Mouse (Mus musculus): ENCODE data around the gene Dok1.

Gene Dok1

GRCm38 (mm10) chr6:83044742-83045141 lies 11.5 kb upstream of the Dok1 start:
- no peak for DNase-seq

DNA sequence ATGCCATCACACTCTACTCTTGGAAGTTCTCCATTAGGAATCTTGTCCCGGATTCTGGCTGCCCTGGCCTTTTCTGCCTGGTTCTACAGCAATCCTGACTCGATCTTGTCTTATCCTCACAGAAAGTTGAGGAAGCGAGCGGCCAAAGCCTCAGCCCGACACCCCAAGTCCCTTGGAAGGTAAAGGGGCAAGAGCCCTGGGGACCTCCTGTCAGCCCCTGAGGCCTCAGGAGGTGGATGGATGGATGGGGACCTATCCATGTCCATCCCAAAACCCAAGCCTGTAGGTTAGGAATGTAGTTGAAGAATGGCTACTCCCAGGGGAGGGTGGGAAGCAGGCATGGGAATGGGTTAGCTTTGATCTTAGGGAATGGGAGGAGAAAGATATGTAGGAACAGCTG lies 10.7 kb upstream of the Dok1 start:
- no peak for DNase-seq

GRCm38 (mm10) chr6:83043561-83043960 lies 10.3 kb upstream of the Dok1 start:
- DNase-seq = no peak

GRCm38 (mm10) chr6:83040601-83041000 lies 7.3 kb upstream of the Dok1 start:
- no peak for DNase-seq

GRCm38 (mm10) chr6:83038496-83039012 lies 5.3 kb upstream of the Dok1 start:
- peak; percentile 81 for DNase-seq

DNA sequence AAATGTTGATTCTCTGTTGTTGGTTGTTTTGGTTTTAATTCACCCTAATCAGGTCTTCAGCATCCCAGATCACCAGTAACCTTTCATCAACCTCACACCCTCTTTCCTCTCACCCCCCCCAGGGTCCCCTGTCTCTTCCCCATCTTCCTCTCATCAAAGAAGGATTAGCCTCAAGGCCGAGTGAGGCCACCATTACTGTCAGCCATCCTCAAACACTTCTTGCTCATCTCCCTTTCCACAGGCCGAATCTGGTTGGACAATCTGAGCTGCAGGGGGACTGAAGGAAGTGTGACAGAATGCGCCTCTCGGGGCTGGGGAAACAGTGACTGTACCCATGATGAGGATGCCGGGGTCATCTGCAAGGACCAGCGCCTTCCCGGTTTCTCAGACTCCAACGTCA lies 3.9 kb upstream of the Dok1 start:
- no peak for DNase-seq

- no peak for DNase-seq
These were observed 1.3 kb upstream of the Dok1 start for GRCm38 (mm10) chr6:83034463-83035055.

DNA sequence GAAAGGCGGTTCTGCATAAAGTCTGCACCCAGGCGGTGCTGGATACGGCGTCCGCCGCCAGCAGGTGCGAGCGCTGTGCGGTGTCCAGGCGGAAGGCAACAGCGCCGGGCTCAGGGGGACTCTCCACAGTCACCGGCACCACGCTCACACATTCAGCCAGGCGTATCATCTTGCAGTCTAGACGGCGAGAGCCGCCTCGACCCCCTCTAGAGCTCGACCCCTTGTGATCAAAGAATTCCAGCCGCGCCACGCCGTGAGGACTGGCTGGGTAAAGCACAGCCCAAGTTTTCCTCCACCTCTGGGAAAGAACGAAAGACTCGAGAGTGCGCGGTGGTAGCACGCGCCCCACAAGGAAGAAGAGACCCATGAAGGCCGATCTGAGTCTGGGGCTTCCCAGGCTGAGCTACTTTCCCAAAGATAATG lies 491 bp downstream of the Dok1 start:
- DNase-seq = peak; percentile 39

DNA sequence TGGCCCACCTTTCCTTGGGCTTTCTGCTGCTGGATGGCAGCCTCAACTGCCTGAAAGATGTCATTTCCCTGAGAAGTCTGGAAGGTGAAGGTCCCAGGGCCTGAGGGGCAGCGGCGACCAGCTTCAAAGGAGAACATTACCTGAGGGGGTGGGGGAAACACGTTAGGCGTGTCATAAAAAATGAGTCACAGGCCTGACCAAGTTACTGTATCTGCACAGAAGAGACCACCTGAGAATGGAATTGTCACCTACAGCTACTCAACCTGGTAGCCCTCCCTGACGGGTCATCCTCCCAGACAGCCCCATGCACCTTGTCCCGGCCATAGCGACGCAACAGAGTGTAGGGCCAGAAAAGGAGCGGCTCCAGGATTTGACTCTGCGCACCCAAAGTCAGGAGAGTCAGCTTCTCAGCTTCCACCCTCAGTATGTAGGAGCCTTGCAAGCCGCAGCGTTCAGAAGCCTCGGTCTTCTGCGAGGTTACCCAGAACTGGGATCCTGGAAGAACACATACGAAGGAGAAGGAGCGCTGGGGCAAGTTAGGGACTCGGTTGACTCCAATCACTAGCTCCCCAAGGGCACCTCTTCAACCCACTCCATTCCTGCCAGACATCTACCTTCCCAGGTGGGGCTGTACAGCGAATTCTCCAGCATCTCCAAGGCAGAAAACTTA lies 1.2 kb downstream of the Dok1 start:
- no peak for DNase-seq

DNA sequence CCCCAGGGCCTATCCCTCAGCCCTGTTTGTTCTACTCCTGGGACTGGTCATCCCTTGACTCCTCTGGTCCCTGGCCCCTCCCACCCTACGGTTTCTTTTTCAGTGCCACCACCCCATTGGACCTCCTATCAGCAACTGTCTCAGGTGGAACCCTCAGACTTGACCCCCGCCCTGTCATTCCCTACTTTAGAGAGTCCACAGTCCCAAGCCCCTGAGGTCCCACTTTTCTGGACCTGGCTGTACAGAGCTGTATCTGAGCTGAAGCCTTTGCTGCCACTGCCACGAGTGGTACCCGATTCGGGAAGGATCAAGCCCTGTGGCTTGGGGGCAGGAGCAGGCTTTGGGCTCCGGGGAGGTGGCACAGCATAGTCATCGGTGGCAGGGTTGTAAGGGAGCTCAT lies 2.2 kb downstream of the Dok1 start:
- DNase-seq = no peak

GRCm38 (mm10) chr6:83029777-83030176 lies 3.5 kb downstream of the Dok1 start:
- DNase-seq = no peak

DNA sequence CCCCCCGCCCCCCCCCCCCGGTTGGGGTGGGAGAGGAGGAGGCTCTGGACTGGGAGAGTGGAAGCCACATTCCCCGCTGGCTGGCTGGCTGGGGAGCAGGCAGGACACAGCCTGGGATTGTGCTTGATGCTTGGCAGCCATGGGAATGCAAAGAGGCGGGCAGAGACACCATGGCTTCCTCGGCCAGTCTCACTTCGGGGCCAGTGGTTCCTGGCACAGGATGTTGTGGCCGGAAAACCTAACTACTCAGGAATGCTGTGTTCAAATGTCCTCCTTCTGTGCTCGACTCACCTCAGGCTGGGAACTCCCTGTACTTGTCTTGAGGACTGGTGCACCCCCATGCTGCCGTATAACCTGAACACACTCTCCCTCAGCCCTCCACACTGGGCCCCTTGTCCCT lies 5.6 kb downstream of the Dok1 start:
- no peak for DNase-seq

DNA sequence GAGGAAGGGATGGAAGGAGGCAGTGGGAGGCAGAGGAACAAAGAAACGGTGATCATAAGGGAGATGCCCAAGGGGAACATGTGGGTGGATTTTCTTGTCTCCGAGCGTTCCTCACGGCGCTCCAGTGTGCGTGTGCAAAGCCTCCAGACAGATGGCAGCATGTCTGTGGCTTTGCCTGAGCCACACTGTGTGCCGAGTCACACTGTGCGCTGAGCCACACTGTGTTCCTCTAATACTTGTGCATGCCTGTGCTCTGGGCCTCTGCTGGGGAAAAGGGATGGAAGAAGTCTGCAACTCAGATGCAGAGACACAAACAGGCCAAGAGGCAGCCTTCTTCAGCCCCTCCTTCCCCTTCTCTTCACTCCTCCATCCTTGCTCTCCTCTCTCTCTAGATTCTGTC lies 6.0 kb downstream of the Dok1 start:
- DNase-seq = no peak

- no peak for DNase-seq
These were observed 8.1 kb downstream of the Dok1 start for GRCm38 (mm10) chr6:83025221-83025620.

DNA sequence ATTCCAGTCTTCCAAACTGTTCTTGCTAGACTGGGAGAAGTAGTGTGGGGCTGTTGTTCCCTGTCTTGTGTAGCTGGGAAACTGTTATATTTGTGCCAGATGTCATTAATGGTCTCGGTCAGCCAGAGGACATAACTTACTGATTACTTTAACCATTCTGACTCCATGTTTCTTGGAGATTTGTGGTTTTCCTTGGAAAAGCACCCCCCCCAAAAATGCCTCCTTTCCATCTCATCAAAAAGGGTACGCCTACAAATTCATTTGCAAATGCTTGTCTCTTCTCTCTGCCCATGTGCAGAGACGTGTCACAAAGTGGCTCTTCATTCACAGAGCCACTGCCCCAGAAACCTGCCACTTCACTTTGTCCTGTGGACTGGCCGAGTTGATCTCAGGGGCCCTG lies 8.8 kb downstream of the Dok1 start:
- DNase-seq = no peak

GRCm38 (mm10) chr6:83023786-83024185 lies 9.5 kb downstream of the Dok1 start:
- no peak for DNase-seq

DNA sequence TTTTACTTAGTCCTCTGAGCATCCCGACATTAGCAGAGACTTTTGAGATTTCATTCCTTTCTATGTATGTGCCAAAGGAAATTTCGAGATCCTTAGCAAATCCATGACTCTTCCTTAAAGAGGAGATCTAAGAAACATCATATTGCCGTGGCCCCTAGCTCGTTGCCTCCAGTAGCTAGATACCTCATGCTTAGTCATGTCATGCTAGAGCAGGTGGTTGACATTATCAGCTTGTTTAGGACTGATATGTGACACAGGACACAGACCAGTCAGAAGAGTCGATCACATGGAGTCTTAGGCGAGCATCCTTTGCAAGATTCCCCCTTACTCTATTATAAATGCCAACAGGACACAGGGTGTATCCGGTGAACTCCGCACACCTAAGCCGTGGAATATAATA lies 10.3 kb downstream of the Dok1 start:
- DNase-seq = no peak

DNA sequence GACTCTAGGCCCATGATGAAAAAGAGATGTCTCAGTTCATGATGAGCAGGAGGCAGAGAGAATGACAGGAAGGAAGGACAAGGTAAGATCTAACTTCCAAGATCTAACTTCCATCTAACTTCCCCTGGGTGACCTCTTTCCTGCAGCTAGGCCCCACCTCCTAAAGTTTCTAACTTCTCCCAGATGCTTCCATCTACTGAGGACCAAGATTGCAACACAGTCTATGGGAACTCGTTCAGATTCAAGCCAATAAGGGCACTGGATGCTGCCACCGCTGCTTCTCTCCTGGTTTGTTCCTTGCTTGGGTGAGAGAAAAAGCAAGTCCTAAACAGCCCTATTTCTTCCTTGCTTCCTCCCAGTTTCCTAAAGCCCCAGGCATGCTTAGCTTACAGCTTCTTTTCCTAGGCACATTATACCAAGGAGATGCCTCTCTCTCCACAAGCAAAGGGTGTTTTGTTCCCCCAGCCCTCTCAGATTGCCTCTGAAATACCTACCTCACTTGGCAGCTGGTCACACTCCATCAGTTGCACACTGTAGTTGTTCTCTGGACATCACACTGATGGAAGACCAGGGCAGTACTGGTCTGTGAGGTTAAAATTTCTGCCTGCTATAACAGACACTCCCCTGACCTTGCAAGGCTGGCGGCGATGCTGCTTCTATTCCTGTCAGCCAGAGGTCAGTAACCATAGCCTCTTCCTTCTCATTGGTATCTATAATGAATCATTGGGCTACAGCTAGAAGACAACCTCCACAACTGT lies 12.3 kb downstream of the Dok1 start:
- DNase-seq = no peak

DNA sequence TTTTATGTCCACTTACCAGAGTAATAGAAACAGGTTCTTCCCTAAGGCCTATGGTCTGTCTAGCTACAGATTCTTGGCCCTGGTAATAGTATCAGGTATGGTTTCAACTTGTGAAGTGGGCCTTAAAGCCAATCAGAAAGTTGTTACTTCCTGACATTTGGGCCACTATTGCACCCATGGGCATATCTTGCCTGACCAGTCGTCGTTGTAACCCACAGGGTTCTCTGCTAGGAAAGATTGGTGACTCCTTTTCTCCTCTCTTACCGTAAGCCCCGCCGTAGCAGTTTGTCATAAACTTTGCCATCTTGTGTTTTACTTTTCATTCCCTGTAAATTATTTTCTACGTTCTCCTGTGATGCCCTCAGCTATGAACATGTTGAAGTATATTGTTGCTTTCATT lies 13.2 kb downstream of the Dok1 start:
- no peak for DNase-seq

DNA sequence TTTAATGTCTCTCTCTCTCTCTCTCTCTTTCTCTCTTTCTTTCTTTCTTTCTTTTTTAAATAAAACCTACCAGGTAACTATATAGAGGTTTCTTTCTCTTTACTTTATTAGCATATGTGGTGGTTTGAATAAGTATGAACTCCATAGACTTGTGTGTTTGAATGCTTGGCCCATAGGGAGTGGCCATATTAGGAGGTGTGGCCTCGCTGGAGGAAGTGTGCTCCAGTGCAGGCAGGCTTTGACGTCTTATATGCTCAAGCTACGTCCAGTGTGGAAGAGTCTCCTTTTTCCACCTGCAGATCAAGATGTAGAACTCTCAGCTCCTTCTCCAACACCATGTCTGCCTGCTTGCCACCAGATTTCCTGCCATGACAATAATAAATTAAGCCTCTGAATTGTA lies 14.2 kb downstream of the Dok1 start:
- no peak for DNase-seq

DNA sequence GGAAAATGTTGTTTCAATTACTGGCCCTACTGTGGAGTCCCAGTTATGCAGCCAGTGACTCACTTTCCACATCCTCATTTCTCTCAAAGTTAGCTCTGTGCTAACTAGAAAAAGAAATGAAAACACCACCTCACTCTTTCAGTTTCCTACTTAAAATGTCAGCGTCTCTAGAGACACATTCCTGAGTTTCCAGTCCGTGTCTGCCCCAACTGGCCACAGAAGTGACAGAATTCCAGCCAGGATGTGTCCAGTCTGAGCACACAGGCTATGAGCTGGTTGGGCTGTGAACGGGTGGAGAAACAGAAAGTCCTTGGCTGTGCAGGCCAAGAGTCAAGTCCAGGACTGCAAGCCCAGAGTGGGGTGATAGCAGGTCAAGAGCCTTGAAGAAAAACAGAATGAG lies 16.1 kb downstream of the Dok1 start:
- DNase-seq = no peak

- no peak for DNase-seq
These were observed 17.5 kb downstream of the Dok1 start for GRCm38 (mm10) chr6:83015749-83016148.

DNA sequence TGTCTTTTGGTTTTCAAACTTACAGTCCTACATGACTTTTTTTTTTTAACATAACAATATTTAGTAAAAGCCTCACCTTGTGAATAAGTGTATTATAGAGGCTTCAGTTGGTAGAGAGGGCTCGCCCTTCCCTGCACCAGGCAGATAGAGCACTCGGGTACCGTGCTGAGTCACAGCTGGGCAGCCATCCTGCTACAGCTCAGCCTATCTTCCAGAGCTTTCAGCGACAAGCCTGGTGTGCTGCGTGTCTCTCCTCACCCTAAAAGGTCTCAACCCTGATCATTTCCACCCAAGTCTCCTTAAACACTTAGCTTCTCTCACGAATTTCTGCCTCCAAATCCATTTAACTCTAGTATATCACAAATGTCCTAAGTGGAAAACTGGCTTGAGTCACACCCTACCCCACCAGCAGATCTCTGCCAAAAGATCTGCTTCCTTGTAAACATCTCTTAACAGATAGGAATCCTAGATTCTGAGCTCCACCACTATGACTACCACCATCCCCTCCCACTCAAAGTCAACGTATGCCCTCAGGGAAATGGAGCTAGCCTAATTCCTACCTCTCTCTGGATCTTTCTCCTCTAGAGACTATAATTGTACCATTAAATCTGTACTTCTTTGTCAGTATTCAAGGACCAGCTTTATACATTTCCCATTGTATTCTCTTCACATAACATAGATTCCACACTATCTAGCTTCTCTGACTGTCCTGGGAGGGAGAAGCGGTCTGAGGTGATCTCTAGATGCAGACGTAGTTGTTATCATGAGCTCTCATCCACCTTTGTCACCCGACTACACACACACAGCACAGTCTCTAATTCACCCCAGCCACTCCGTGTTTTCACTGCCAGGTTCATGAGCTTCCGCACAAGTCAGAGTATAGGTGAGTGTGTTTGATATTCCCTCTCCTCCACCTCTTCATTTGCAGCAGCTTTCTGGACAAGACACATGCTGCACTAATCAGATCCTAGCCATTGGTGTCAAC lies 18.5 kb downstream of the Dok1 start:
- no peak for DNase-seq

Measured in right cerebral cortex, postnatal 25 days (tissue).